Mouse (Mus musculus): ENCODE data around the gene Spata33.

The Spata33 gene

GRCm38 (mm10) chr8:123267926-123268656 lies 55.5 kb downstream of the Spata33 start:
- in situ Hi-C loops (cut with MboI, MseI), result no loop called here

GRCm38 (mm10) chr8:123271147-123271546 lies 58.5 kb downstream of the Spata33 start:
- in situ Hi-C loops (cut with MboI, MseI), result no loop called here
